Comparison of ENCODE assay signal across 9 mouse cellular contexts in genomic region chr4:34882291-34882769, GRCm38 (mm10). TPM values are rescaled to one million over a fixed set of nuclear protein-coding genes. Genes with fewer than 3 reads are reported as not detected.
A peak's percentile ranks its signal among the peaks of the same experiment; 100 is the strongest.
DNase-seq lines count a peak whose midpoint lies in the region; ATAC-seq lines count a peak whose summit lies in the region.
"Had no signal": no experiment of that assay in that cellular context is flagged by ENCODE, and none has a peak within 500 bp of the region (broad histone marks: within the 10 kb centered on the region; RNA-seq: fewer than 3 reads in every experiment).

No protein-coding gene starts in this region.

- 0 out of 2 replicates have a peak, but pooled peaks cover 7% of the 10 kb centered on the region for H3K36me3 ChIP-seq in embryonic facial prominence, embryonic 14.5 days (ENCODE audit: control insufficient read depth, insufficient read depth, low read length)
- peaks cover 30% of the 10 kb centered on the region for H3K36me3 ChIP-seq in limb, embryonic 10.5 days

- ATAC-seq in embryonic facial prominence, embryonic 14.5 days (ENCODE audit: low read depth): peak; percentile 62

- intact Hi-C loops in heart, postnatal 14 days (cut with DNase I): loop anchor here (5.0 kb wide), 1 partner anchor 55 kb away; no protein-coding TSS in a partner anchor

- H3K27me3 ChIP-seq in embryonic facial prominence, embryonic 14.5 days (replicated peaks; ENCODE audit: control insufficient read depth, insufficient read depth, low read length): no peaks in the 10 kb centered on the region
- no peaks in the 10 kb centered on the region for H3K27me3 ChIP-seq in limb, embryonic 10.5 days (ENCODE audit: low read depth, poor library complexity, severe bottlenecking)

- no peaks in the 10 kb centered on the region for H3K9me3 ChIP-seq in embryonic facial prominence, embryonic 14.5 days (ENCODE audit: control insufficient read depth, low read length)
- no peaks in the 10 kb centered on the region for H3K9me3 ChIP-seq in limb, embryonic 10.5 days (replicated peaks)

- peak; percentile 68 for DNase-seq in adrenal gland, postnatal 10 days
- no peak for DNase-seq in adrenal gland, postnatal 25 days
- DNase-seq in NIH3T3 (ENCODE audit: low read depth): peak; percentile 55
- DNase-seq in embryonic facial prominence, embryonic 14.5 days (ENCODE audit: low spot score): peak; percentile 83
- DNase-seq in heart, postnatal 14 days: peak; percentile 53 to 59
- peak; percentile 73 for DNase-seq in limb, embryonic 10.5 days (ENCODE audit: low spot score)
- peak; percentile 72 for DNase-seq in mesoderm, embryonic 11.5 days (ENCODE audit: low read depth, low spot score)
- peak; percentile 24 for DNase-seq in spleen, adult 12 weeks (ENCODE audit: low spot score)

- under 1% methylated on average over 19 of the region's 58 CpGs for WGBS in embryonic facial prominence, embryonic 14.5 days
- 2% methylated on average over 58 of the region's 58 CpGs for WGBS in limb, embryonic 10.5 days

- H3K4me3 ChIP-seq in embryonic facial prominence, embryonic 14.5 days (ENCODE audit: low read depth, low read length): peak overlapping the region; percentile 98
- peak overlapping the region; percentile 98 for H3K4me3 ChIP-seq in limb, embryonic 10.5 days

- H3K4me1 ChIP-seq in embryonic facial prominence, embryonic 14.5 days (ENCODE audit: control insufficient read depth, insufficient read depth, low read length): peaks cover 12% of the 10 kb centered on the region
- H3K4me1 ChIP-seq in limb, embryonic 10.5 days: peaks cover 32% of the 10 kb centered on the region

- peak overlapping the region; percentile 100 for H3K9ac ChIP-seq in embryonic facial prominence, embryonic 14.5 days (ENCODE audit: low read depth, low read length)

- H3K27ac ChIP-seq in embryonic facial prominence, embryonic 14.5 days (replicated peaks; ENCODE audit: low read depth, low read length): peak overlapping the region; percentile 98
- H3K27ac ChIP-seq in limb, embryonic 10.5 days: peak overlapping the region; percentile 100

- peak overlapping the region; percentile 76 for H3K4me2 ChIP-seq in embryonic facial prominence, embryonic 14.5 days (ENCODE audit: low read depth, low read length)

RNA-seq across cellular contexts. Expression of gene Zfp292, which starts 0.4 kb away (rescaled TPM):
- 10 to 100 TPM; 17.8 to 22.9 TPM for total RNA-seq in adrenal gland, postnatal 10 days (2021)
- 22.6 TPM in 2 replicates for total RNA-seq in adrenal gland, postnatal 25 days (2021)
- 21.7 and 23.2 TPM in 2 replicates for polyA plus RNA-seq in embryonic facial prominence, embryonic 14.5 days (2014; fragmentation: Nextera tagmentation; extraction: Ambion mirVana)
- 10 to 100 TPM; 17.3 to 17.5 TPM for total RNA-seq in heart, postnatal 14 days (2021)
- 20.5 and 25.3 TPM in 2 replicates for polyA plus RNA-seq in limb, embryonic 10.5 days (2016; fragmentation: Nextera tagmentation; extraction: Ambion mirVana)

RNA-seq across cellular contexts. Expression of gene Cga, which starts 11.2 kb away (rescaled TPM):
- total RNA-seq in adrenal gland, postnatal 10 days (2021): not detected
- total RNA-seq in adrenal gland, postnatal 25 days (2021): not detected in 2 replicates
- 5.6 and 6.1 TPM in 2 replicates for polyA plus RNA-seq in embryonic facial prominence, embryonic 14.5 days (2014; fragmentation: Nextera tagmentation; extraction: Ambion mirVana)
- not detected for total RNA-seq in heart, postnatal 14 days (2021)
- polyA plus RNA-seq in limb, embryonic 10.5 days (2016; fragmentation: Nextera tagmentation; extraction: Ambion mirVana): not detected in 2 replicates
- total RNA-seq: left cerebral cortex, postnatal 10 days had no signal
